Mouse (Mus musculus): ENCODE data around the gene Mcu.

The Mcu gene

DNA sequence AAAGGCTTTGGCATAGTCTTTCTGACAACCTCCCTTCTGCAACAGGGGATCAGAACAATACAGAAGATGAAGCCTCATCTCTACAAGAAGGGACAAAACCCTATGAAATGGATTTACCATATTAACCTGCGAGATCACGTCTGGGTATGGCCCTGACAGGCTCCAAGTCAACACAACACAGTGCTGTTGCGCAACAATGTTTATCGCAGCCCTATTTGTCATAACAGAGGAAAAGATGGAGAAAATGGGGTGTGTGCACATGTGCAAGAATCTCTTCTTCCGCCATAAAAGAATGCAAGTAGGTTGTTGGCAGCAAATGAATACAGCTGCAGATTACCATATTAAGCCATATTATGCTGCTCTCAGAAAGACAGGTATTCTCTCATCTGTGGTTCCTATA, 88.7 kb downstream of the Mcu start:
- no peak for DNase-seq

- no peak for DNase-seq
Observed at GRCm38 (mm10) chr10:59527311-59527710, 89.2 kb downstream of the Mcu start.

DNA sequence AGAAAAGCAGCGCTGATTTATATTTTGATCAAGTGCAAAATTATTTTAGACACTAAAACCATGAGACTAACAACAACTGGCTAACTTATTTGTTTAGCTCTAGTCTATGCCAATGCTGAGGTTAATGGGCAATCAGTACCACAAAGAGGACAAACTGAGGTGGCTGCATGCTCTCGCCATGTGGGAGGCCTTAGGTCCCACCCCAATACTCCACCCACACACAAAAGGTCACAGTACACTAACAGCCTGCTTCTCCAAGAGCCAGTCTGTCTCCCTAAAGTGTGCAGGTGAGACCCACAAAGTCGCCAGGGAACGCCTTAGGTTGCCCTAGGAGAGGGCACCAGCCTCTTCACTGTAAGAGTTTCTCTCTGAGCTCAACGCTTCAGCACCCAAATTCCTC, 91.8 kb downstream of the Mcu start:
- DNase-seq = no peak

- no peak for DNase-seq
Observed at GRCm38 (mm10) chr10:59523826-59524331, 92.6 kb downstream of the Mcu start.

GRCm38 (mm10) chr10:59520701-59521100, 95.8 kb downstream of the Mcu start:
- no peak for DNase-seq

DNA sequence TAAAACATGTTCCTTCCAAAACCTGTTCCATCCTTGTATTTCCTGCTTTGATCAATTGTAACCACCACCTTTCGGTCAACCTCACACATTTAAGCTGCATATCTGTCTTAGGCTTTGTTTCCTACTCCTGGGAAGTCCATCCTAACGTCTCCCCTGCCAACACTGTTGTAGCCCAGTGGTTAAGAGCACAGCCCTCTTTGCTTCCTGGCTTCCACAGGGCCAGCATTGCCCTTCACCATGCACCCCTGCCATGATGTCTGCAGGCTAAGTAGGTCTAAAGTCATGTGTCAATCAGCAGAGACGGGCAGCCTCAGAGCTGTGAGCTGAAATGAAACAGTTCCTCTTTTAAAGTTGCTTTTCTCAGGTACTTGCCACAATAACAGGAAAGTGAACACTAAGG, 97.1 kb downstream of the Mcu start:
- no peak for DNase-seq

- DNase-seq = no peak
Observed at GRCm38 (mm10) chr10:59517201-59517600, 99.3 kb downstream of the Mcu start.

DNA sequence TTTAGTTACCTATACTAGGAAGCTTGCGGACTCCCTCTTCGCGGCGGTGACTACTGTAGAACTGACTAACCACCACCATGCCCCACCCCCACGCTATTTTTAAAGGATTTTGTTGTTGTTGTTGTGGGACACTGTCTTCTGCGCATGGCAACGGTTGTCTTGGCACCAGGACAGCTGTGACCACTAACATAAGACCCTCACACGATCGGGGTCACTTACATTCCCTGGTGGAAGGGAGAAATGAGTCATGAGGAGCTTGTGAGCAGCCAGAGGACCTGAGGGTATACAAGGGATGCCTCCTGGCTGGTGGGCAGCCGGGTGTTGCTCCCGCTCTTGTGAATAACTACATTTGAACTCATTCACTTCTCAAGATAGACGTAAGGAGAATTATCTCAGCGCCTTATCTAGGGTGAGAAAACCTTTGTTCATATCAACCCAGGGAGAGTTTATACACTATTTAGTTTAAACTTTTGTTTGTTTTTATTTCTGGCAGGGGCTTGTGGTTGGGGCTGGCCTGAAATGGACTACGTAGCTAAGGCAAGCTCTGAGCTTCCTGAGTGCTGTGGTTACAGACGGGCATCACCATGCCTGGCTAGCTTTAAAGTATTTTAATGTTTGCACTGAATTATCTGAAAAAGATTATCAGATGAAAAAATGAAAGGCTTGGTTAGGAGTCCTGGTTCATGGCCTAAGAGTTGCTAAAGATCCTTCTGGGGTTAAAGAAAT, 101.6 kb downstream of the Mcu start:
- no peak for DNase-seq

DNA sequence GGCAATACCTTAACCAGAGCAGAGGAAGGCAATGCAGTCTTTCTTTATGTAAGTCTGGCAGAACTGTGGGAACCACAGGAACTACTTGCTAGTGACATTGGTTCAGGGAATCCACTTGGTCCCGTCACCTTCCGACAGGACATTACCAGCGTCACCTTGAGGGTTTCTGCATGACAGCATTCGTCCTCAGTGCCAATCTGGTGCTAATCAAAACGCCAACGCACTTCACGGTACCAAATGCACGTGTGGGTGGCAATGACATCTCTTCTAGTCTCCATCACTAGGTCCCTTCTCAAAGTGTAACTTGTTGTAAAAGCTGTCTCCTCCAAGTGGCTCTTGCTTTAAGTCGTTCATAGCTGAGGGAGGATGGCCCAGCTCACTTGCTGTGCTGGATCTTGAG, 104.3 kb downstream of the Mcu start:
- DNase-seq = no peak

GRCm38 (mm10) chr10:59511427-59511963, 105.0 kb downstream of the Mcu start:
- no peak for DNase-seq

DNA sequence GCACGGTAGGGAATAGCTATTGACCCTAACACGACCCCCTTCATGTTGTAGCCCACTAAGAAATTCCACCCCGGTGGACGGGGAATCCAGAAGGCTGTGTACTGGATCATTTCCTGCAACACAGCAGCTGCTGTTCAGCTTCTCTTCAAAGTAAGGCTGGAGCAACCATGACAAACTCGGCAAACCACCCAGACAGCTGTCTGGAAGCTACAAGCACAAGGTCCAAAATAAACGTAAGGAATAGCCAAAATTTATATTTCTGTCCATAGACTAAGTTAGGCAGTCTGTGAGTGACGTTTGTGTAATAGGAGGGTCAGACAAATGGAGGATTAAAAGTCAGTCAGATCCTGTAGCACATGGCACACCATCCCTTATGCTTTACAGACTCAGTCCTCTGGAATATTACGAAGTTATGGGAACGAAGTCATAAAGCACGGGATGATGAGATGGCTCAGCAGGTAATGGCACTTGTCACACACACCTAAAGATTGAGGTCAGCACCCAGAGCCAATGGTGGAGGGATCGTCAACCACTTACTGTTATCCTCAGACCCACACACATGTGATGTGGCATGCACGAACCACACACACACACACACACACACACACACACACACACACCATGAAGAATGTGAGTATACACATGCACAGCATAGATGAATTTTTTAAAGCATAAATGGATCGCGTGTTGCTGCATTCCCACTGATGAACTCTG, 105.6 kb downstream of the Mcu start:
- no peak for DNase-seq

- DNase-seq = no peak
Observed at GRCm38 (mm10) chr10:59509197-59509596, 107.3 kb downstream of the Mcu start.

DNA sequence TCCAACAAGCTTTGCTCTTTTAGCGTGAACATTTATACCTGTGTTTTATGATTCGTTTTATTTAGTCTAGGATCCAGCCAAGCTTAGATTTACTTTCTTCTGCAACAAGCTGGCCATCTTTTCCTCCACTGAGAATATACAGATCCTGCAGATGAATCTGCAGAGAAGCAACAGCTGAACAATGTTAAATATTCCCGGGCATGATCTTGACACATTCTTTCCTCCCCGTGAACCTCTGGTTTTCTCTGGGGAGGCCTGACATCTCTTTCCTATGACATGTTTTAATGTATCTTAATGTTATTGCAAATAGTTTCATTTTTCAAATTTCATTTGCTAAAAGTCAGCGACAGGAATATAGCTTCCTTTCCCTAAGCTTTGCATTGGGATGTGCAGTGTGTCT, 109.8 kb downstream of the Mcu start:
- DNase-seq = no peak

GRCm38 (mm10) chr10:59504291-59504690, 112.2 kb downstream of the Mcu start:
- DNase-seq = no peak

- no peak for DNase-seq
Observed at GRCm38 (mm10) chr10:59503433-59504210, 112.9 kb downstream of the Mcu start.

DNA sequence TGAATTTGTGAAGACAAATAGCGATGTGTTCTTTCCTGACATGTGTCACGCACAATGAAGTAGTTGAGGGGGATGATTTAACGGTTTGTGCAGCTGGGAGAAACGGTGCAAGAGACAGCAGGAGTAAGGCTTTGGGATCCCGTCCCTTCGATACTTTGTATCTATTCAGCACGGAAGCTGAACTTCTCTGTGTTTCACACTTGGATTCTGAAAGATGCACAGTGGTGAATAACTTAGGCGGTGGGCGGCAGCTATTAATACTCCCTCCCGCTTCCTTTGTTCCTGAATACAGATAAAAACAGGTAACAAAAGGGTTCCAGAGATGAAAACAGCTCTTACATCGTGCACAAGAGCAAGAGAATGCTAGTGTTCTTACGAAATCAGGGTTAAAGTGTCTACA, 114.1 kb downstream of the Mcu start:
- no peak for DNase-seq

- DNase-seq = no peak
Observed at GRCm38 (mm10) chr10:59501761-59502160, 114.7 kb downstream of the Mcu start.

- DNase-seq = no peak
Observed at GRCm38 (mm10) chr10:59500225-59500624, 116.3 kb downstream of the Mcu start.

- DNase-seq = no peak
Observed at GRCm38 (mm10) chr10:59497019-59497418, 119.5 kb downstream of the Mcu start.

DNA sequence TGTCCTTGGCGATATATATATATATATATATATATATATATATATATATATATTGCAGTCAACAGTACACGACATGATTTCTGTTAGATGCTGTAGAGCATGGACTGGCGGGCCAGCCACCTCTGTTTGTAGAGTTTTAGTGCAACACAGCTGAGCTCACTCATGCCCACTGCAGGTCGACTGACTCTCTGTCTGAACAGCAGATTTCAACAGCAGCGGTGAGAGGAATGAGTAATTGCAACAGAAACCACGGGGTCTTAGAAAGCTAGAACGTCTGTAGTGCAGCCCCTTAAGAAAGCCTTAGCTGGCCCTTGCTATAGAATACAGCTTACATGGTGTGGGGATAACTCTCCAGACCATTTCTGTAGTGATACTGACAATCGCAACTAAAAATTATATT, 121.6 kb downstream of the Mcu start:
- no peak for DNase-seq

- peak; percentile 49 for DNase-seq
Observed at GRCm38 (mm10) chr10:59494044-59494443, 122.4 kb downstream of the Mcu start.

DNA sequence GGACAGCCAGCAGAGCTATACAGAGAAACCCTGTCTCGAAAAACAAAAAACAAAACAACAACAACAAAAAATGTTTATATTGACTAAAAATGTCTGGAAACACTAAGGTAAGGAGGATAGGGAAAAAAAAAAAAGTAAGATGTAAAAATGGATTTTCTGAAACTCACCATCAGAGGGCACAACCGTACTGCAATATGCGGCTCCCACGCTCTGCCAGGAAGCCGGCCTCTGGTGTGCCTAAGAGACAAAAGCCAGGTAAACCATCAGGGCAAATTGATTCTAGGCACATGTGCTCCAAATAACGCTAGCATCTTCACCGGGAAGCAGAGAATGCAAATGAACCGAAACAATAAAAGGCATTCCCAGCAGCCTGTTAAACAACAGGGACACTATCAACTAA, 125.6 kb downstream of the Mcu start:
- peak; percentile 51 for DNase-seq

- no peak for DNase-seq
Observed at GRCm38 (mm10) chr10:59489411-59489810, 127.1 kb downstream of the Mcu start.

Measured in thymus, postnatal 4 days (tissue).